Mouse (Mus musculus) left cerebral cortex, postnatal 10 days (tissue): ENCODE measurements around the gene Isyna1. TPM values are rescaled to one million over a fixed set of nuclear protein-coding genes. Genes with fewer than 3 reads are reported as not detected.

Experiments used
- DNase-seq, 2 experiments: peaks; one replicate each; pipeline ENCODE4 v3.0.0; 2021 to 2022; ENCODE audit warnings: low spot score in 2 of 2, mixed read lengths in 1 of 2; ENCODE audit errors: extremely low spot score in 1 of 2
- intact Hi-C: fragments of 180-260 bp; cut with DNase I; formaldehyde crosslinking; loops from one replicate; pipeline ENCODE4 v1.15.1; 2025
- total RNA-seq, 2 experiments: library from RNA; stranded (reverse); gene quantifications; 2 replicates each; pipeline ENCODE4 v1.2.3; 2021

Gene Isyna1
- total RNA-seq, 2 experiments from 2014 or later = 46.6 to 53.2 TPM

- intact Hi-C loops = no loop called here
- DNase-seq = no peak
Observed at GRCm38 (mm10) chr8:70613763-70614162, 19.6 kb downstream of the Isyna1 start.

- no peak for DNase-seq
- intact Hi-C loops = no loop called here
Observed at GRCm38 (mm10) chr8:70614469-70614868, 20.3 kb downstream of the Isyna1 start.

GRCm38 (mm10) chr8:70615281-70615680 is 21.1 kb downstream of the Isyna1 start:
- DNase-seq = no peak
- intact Hi-C loops = loop anchor here (5.0 kb wide), 1 partner anchor 52 kb away; no protein-coding TSS in a partner anchor

GRCm38 (mm10) chr8:70615894-70616293 is 21.7 kb downstream of the Isyna1 start, which contains the start of gene Lrrc25:
TSS of gene Lrrc25 (plus strand) at chr8:70616155.
- DNase-seq = no peak
- intact Hi-C loops = loop anchor here (5.0 kb wide), 1 partner anchor 51 kb away; no protein-coding TSS in a partner anchor

GRCm38 (mm10) chr8:70616645-70617044 is 22.5 kb downstream of the Isyna1 start:
- DNase-seq = no peak
- intact Hi-C loops = loop anchor here (5.0 kb wide), 1 partner anchor 51 kb away; no protein-coding TSS in a partner anchor

GRCm38 (mm10) chr8:70617985-70618384 is 23.8 kb downstream of the Isyna1 start:
- intact Hi-C loops = loop anchor here (5.0 kb wide), 1 partner anchor 49 kb away; no protein-coding TSS in a partner anchor
- DNase-seq = no peak

GRCm38 (mm10) chr8:70618888-70619334 is 24.7 kb downstream of the Isyna1 start:
- DNase-seq = peak in 1 of 2 experiments; percentile 60
- intact Hi-C loops = loop anchor here (5.0 kb wide), 1 partner anchor 48 kb away; no protein-coding TSS in a partner anchor

GRCm38 (mm10) chr8:70622220-70622619 is 28.0 kb downstream of the Isyna1 start:
- intact Hi-C loops = no loop called here
- DNase-seq = no peak

GRCm38 (mm10) chr8:70625104-70625503 is 30.9 kb downstream of the Isyna1 start:
- intact Hi-C loops = no loop called here
- DNase-seq = no peak

- DNase-seq = no peak
- intact Hi-C loops = no loop called here
Observed at GRCm38 (mm10) chr8:70627041-70627440, 32.9 kb downstream of the Isyna1 start.

GRCm38 (mm10) chr8:70628986-70629490 is 34.9 kb downstream of the Isyna1 start:
- intact Hi-C loops = no loop called here
- DNase-seq = no peak

- DNase-seq = peak; percentile 76 to 92
- intact Hi-C loops = no loop called here
Observed at GRCm38 (mm10) chr8:70629574-70630531, 35.7 kb downstream of the Isyna1 start.

- intact Hi-C loops = no loop called here
- DNase-seq = peak in 1 of 2 experiments; percentile 80
Observed at GRCm38 (mm10) chr8:70630532-70631381, 36.6 kb downstream of the Isyna1 start.

- intact Hi-C loops = no loop called here
- DNase-seq = peak in 1 of 2 experiments; percentile 47
Observed at GRCm38 (mm10) chr8:70631436-70631835, 37.3 kb downstream of the Isyna1 start.

- DNase-seq = no peak
- intact Hi-C loops = no loop called here
Observed at GRCm38 (mm10) chr8:70632346-70632892, 38.2 kb downstream of the Isyna1 start, which contains the start of gene Gdf15. TSS of gene Gdf15 (minus strand) at chr8:70632456.

- intact Hi-C loops = no loop called here
Observed at GRCm38 (mm10) chr8:70634066-70634465, 39.9 kb downstream of the Isyna1 start.

GRCm38 (mm10) chr8:70635527-70635926 is 41.4 kb downstream of the Isyna1 start:
- intact Hi-C loops = no loop called here
- DNase-seq = no peak

More at GRCm38 (mm10) chr8:70634066-70634465, 39.9 kb downstream of the Isyna1 start:
- peak in 1 of 2 experiments; percentile 83 for DNase-seq

GRCm38 (mm10) chr8:70636838-70637237 is 42.7 kb downstream of the Isyna1 start:
- DNase-seq = no peak
- intact Hi-C loops = no loop called here
